Mouse (Mus musculus) heart, adult 2 months (tissue): Measurements from ENCODE around the gene Arhgef10l.

Experiments used
- CTCF ChIP-seq: fragments of 200-600 bp; IDR thresholded peaks from 2 replicates; pipeline ENCODE4 v1.8.1; 2022; ENCODE audit warnings: antibody characterized with exemption, mild to moderate bottlenecking, moderate library complexity
- EP300 ChIP-seq: fragments of 200-500 bp; IDR thresholded peaks from 2 replicates; pipeline ENCODE4 v1.6.1; 2011; ENCODE audit warnings: low read depth, low read length, control low read depth; ENCODE audit not compliant: insufficient read depth
- POLR2A ChIP-seq: fragments of 200-500 bp; IDR thresholded peaks from 2 replicates; pipeline ENCODE4 v1.6.1; 2011; ENCODE audit warnings: mild to moderate bottlenecking, low read depth, low read length, control low read depth; ENCODE audit not compliant: insufficient read depth

DNA sequence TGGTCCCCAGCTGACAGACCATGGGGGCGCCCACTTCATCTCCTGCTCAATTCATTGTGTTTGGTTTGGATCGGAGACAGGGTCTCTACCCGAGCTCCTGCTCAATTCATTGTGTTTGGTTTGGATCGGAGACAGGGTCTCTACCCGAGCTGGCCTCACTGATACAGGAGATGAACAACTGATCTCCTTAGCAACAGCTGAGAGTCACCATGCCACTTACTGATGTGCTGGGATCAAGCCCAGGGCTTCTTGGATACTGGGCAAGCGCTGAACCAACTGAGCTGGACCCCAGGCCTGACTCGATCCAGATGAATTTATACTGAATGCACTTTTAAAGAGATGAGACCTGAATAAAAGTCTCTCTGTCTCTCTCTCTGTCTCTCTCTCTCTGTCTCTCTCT is 59.6 kb downstream of the Arhgef10l start:
- TF ChIP-seq CTCF (no peak), EP300 (no peak), POLR2A (no peak)
